Mouse (Mus musculus) stomach, postnatal 0 days (tissue): ENCODE measurements around the gene Mmp24.

Experiments
- CTCF ChIP-seq: IDR thresholded peaks from 2 replicates; pipeline ENCODE4 v1.5.1; 2016; ENCODE audit warnings: antibody characterized with exemption, low read depth, mild to moderate bottlenecking, moderate library complexity
- EP300 ChIP-seq: optimal IDR thresholded peaks from 2 replicates; pipeline ENCODE3; 2016; ENCODE audit warnings: antibody characterized with exemption

DNA sequence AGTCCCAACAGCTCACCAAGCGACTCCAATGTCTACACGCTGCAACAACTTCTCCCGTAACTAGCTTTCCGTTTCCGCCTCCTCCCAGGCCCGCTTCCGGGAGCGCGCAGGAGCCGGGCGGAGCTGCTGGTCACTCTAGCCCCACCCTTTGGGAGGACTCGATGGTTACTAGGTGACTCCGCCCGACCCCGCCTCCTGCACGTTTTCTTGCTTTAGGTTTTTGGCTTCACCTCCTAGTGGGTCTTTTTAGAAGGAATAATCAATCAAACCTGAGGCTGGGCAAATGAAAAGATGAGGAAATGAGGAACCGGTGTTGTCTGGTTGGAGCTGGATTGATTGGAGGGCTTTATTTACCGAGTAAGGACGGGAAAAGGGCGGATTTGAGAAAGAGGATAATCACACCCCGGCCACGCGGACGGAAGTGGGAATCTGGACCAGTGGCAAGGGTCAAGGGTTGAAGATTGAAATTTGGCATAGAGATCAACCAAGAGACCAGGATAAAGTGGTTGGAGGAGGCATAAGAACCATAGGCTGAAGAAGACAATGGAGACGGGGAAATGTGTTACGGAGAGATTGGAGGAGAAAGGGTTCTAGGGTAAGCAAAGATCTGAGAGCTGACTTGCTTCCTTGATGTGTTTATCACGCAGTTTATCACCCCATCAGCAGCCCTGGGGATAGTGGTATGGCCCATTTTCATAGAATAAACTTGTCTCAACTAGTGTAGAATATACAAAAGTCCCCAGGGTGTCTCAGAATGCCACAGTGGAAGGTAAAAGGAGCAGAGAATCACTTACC, 51.7 kb downstream of the Mmp24 start, which contains the start of gene Eif6:
- TF ChIP-seq CTCF (no peak), EP300 (no peak)
